Mouse (Mus musculus) mammary gland, adult 2 months (tissue): Measurements from ENCODE around the gene Lrrc10b. TPM values are rescaled to one million over a fixed set of nuclear protein-coding genes. Genes with fewer than 3 reads are reported as not detected.

ENCODE experiments used
- polyA plus RNA-seq: library from polyadenylated mRNA; depleted of rRNA; stranded (reverse); fragments of >200 nt; gene quantifications from 2 replicates; pipeline ENCODE4 v1.2.3, GENCODE M21; 2012; ENCODE audit warnings: low replicate concordance; rRNA removed

Gene Lrrc10b
- polyA plus RNA-seq: 0.63 and 1.8 TPM in 2 replicates

GRCm38 (mm10) chr19:10456752-10457483, at the start of gene Lrrc10b:
Gene Lrrc10b (minus strand): TSS chr19:10457473.

GRCm38 (mm10) chr19:10482703-10483102, 25.4 kb upstream of the Lrrc10b start, which contains the start of gene Ppp1r32:
Gene Ppp1r32 (minus strand): TSS chr19:10482928.

Other genes with a start within 250 kb of the Lrrc10b start
- 0.65 and 1.2 TPM in 2 replicates for gene Myrf, start 216.7 kb downstream of the Lrrc10b start, polyA plus RNA-seq
- gene Dagla, start 152.6 kb downstream of the Lrrc10b start, polyA plus RNA-seq: 14.2 and 14.4 TPM in 2 replicates
- 3.6 and 3.8 TPM in 2 replicates for gene Syt7, start 68.4 kb downstream of the Lrrc10b start, polyA plus RNA-seq
- 0.22 and 0.73 TPM in 2 replicates for gene Ppp1r32, start 25.5 kb upstream of the Lrrc10b start, polyA plus RNA-seq
- 34.0 and 45.2 TPM in 2 replicates for gene Cpsf7, start 67.8 kb upstream of the Lrrc10b start, polyA plus RNA-seq
- gene Sdhaf2, start 68.7 kb upstream of the Lrrc10b start, polyA plus RNA-seq: 16.4 and 43.7 TPM in 2 replicates
- 21.1 and 55.6 TPM in 2 replicates for gene Tmem216, start 98.8 kb upstream of the Lrrc10b start, polyA plus RNA-seq
- 92.5 and 94.4 TPM in 2 replicates for gene Cyb561a3, start 119.7 kb upstream of the Lrrc10b start, polyA plus RNA-seq
- gene Tmem138, start 119.9 kb upstream of the Lrrc10b start, polyA plus RNA-seq: 8.3 and 17.2 TPM in 2 replicates
- gene Ddb1, start 147.9 kb upstream of the Lrrc10b start, polyA plus RNA-seq: 85.3 and 152 TPM in 2 replicates
- gene Tkfc, start 148.2 kb upstream of the Lrrc10b start, polyA plus RNA-seq: 12.8 and 15.2 TPM in 2 replicates
- gene Vwce, start 176.7 kb upstream of the Lrrc10b start, polyA plus RNA-seq: 0.14 and 0.24 TPM in 2 replicates
- gene Pga5, start 220.6 kb upstream of the Lrrc10b start, polyA plus RNA-seq: not detected in 2 replicates
- gene Vps37c, start 231.3 kb upstream of the Lrrc10b start, polyA plus RNA-seq: 32.3 and 38.6 TPM in 2 replicates